Mouse (Mus musculus): Measurements from ENCODE around the gene Gabrg3.

The Gabrg3 gene

DNA sequence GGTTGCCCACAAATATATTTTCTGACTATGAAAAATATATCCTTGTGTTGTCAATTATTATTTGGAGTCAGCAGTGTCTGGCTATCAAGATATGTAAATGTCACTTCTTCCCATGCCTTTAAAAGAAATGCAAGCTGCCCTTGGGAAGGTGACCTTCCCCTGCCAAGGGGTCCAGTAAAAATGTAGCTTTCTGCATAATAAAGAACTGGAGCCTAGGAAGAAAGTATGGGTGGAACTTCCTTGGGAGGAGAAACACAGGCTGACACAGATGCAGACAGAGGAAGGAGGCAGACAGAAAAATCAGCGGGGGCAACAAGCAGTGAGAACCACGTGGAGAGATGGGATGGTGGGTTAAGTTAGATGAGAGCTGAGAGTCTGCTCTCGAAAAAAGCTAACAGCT lies 304.9 kb downstream of the Gabrg3 start:
- DNase-seq (ENCODE audit: extremely low read depth, insufficient read length, low spot score) = no peak

DNA sequence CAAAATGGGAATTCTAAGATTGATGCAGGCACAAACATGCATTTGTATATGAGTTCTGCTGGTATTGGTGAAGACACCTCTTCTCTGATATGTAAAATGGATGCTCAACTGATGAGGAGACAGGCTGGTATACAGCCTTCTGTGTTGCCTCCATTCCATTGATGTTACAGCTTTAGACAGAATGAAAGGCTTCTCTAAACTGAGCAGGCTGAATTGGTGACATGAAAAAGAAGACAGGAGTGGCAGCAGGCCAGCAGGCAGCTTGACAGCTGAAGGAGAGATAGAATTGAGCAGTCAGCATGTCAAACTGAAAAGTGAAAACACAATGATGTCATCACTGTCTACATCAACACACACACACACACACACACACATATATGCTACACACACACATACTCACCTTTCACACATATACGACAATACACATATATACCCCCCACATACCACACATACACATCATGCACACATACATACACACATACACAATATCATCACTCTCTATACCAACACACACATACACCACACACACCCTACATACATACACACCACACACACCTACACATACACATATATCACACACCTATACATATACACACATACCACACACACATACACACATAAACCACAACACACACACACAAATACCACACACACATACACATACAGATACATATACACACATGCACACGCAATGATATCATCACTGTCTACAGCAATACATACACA lies 315.4 kb downstream of the Gabrg3 start:
- no peak for DNase-seq (ENCODE audit: extremely low read depth, insufficient read length, low spot score)

DNA sequence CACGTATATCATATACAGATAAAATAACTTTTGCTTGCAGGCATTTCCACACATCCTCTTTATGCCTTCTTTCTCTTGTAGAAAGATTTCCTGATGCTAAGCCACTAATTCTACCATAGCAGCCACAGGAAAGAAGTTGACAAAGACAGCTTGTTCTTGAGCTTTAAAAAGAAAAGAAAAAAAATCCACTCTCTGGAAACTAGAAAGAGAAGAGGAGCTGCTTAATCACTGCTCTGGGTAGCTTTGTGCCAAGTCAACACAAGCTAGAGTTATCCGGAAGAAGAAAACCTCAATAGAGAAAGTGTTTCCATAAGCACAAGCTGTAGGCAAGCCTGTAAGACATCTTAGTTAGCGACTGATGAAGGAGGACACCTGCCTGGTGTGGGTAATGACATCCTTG lies 321.6 kb downstream of the Gabrg3 start:
- no peak for DNase-seq (ENCODE audit: extremely low read depth, insufficient read length, low spot score)

DNA sequence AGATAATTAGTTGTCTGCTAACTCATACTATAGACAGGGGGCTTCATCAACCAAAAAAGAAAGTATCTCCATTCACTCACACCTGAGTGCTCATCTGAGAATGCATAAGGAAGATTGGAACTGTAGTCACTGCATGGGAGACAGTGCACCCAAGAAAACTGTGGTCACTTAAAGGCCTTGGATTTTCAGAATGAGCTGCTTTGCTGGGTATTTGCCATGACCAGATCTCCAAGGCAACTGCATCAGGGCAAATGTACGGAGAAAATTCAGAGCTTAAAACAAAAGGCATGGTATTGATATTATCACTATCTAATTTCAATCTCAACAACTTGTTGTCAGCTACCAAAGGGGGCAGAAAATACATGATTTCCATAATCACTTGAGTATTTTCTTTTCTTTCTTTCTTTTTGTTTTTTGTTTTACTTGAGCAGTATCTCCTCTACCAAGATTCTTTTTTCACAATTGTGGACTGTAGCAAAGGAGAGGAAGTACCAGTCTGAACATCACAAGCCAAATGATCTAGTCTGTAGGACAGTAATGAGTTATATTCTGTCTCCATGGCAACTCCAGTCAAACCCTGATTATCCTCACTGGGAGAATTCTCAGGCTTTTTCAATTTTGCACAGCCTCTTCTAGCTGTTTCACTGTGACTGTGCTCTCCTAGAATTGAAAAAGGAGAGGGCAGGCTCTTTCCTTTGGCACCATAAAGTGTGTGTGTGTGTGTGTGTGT lies 335.9 kb downstream of the Gabrg3 start:
- no peak for DNase-seq (ENCODE audit: extremely low read depth, insufficient read length, low spot score)

DNA sequence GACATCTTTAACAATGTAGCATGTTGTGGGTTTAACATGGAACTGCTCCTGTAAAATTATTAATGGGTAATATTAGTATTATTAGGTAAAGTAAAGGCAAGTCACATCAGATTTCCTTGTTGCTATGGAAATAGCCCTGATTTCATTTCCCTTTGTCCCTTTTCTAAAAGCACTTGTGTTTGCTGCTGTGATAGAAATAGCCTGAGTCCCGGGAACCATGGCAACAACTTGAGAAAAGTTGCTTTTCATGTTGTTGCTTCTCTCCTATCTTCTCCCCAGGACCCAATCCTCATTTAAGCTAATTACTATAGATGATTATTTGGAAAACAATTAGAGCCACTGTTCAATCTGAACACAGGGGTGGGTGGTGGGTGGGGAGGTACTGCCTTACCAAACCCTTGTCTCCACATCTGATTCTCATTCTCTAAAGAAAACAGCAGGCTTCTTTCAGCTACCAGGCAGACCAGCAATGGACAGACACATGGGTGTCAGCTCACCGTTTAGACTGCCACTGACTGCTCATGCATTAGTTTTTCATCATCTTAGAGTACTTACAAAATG lies 349.0 kb downstream of the Gabrg3 start:
- DNase-seq (ENCODE audit: extremely low read depth, insufficient read length, low spot score) = no peak

DNA sequence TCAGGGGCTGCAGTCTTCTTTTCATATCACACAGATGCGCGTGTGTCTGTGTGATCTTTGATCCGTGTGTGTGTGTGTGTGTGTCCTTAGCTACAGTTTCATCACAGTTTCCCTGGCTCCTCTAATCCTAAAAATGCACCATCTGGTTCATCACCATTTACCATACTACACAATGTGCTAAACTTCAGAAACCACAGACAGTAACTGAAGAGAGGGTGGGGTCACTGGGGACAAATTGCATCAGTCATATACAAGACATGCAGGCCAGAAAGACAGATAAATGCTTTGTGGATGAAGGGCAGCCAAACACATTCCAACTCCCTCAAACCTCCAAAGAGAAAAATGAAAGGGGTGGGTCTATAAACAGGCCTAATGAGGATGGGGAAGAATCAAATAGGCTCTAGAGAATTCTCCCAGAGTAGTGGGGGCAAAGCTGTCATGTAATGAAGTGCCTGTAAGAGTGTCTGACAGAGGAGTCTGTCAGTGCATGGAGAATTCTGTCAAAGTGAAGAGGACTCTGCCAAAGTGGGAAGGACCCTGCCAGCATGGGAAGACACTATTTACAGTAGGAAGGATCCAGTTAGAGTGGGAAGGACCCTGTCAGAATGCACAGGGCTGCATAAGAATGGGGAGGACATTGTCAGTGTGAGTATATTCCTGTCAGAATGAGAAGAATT lies 386.3 kb downstream of the Gabrg3 start:
- DNase-seq (ENCODE audit: extremely low read depth, insufficient read length, low spot score) = no peak

DNA sequence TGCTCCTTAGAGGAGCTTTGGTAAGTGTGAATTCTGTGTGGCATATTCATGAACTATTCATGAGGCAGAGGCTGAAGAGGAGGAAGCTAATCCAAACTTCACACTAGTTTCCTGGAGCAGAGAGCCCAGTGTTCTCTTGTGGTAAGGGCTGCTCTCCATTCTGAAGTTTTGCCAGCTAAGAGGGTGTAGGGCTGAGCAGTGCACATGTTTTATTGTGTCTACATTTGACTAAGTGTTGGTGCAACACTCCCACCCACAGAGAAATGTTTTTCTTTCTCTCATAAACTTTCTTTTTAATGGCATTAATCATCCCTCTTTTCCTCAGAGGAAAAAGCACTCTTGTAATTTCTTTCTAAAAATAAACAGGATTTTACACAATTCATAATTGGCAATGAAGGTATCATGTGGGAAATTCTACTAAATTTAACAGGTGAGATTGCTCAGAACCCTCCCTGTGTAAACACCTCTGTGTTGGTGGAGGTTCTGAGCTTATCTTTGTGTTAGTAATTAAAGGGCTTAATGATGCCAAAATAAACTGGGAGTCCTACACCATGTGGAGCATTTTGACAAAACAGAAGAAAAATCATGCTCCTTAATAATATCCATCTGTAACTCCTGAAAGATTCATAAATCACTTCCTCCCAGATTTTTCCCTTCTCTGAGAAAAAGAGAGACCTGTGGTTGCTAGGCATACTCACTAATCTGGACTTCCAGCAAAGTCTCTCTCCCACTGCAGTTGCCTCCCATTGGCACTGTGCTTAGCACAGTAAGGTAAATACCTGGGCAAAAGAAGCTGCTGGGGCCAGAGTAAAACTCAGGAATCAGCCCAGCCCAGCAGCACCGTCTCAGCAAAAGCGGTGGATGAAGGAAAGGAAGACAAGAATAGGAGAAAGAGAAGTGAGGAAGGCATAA lies 389.0 kb downstream of the Gabrg3 start:
- no peak for DNase-seq (ENCODE audit: extremely low read depth, insufficient read length, low spot score)

DNA sequence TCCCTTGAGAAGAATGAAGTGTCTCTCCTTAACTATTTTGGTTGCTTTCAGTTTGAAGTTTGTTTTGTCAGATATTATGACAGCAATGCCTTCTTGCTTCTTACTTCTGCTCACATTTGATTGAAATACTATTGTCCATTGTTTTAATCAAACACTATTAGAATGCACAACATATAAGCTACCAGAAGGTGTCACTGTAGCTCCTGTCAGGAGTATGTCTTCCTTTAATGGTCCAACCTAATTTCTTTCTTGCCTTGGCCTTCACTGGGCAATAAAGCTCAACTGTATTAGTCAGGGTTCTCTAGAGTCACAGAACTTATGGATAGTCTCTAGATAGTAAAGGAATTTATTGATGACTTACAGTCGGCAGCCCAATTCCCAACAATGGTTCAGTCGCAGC lies 440.6 kb downstream of the Gabrg3 start:
- no peak for DNase-seq (ENCODE audit: extremely low read depth, insufficient read length, low spot score)

DNA sequence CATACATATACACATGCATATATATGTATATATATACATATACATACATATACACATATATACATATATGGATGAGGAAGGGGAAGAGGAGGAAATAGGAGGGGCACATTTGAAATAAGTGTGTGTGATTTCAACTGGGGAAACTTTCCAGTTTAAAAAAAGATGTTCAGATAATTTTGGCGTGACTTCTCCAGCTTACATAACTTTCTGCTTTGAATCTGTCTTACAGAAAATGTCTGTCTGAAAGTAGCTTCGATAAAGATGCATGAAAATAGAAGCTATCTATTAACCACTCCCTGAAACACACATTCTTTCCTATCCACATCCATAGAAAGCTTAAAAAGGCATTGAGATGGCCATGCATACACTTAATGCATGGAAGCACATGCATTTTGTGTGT lies 445.4 kb downstream of the Gabrg3 start:
- DNase-seq (ENCODE audit: extremely low read depth, insufficient read length, low spot score) = no peak

DNA sequence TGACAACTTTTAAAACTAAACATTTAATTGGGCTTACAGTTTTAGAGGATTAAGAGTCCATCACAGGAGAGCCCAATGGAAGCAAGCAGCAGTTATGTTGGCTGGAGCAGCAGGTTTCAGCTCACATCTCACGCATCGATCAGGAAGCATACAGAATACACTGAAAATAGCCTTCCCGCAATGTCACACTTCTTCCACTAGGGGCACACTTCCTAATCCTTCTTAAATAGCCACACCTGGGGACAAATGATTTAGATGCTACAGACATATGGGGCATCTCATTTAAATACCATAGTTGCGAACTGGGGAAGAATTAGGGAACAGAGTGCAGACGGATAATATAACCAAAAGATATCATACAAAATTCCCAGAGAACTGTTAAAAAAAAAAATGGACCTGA lies 449.0 kb downstream of the Gabrg3 start:
- DNase-seq (ENCODE audit: extremely low read depth, insufficient read length, low spot score) = no peak

DNA sequence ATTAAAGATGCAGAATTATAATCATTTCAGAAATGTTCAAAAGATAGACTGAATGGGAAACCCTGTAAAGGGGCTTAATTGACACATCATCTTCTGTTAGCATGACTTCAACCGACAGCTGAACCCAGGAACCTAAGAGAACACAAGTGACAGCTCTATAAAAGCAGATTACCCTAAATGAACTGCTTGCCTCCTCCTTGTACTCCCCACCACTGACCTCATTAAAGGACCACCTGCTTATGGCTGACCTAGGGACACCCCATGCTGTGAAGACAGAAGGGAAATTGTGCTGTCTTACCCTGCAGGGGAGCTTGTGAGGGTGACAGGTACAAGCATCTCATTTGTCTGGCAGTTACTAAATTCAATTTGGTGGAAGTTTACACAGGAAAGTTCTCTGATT lies 467.5 kb downstream of the Gabrg3 start:
- no peak for DNase-seq (ENCODE audit: extremely low read depth, insufficient read length, low spot score)

DNA sequence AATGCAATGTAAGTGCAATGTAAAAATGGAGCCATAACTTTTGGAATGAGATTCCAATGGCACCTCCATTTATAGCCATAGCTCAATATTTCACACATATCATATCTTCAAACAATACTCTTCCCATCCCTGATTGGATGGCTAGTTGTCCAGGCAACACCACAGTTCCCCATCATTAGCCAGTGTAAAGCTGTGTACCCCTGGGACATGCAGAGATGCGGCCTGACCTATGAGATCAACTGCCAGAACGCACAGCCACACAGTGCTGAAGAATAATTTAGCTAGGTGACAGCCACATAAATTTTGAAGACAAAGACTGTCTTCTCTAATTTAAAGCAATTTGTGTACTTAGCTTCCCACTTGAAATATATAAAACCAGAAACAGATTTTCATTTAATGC lies 472.1 kb downstream of the Gabrg3 start:
- no peak for DNase-seq (ENCODE audit: extremely low read depth, insufficient read length, low spot score)

DNA sequence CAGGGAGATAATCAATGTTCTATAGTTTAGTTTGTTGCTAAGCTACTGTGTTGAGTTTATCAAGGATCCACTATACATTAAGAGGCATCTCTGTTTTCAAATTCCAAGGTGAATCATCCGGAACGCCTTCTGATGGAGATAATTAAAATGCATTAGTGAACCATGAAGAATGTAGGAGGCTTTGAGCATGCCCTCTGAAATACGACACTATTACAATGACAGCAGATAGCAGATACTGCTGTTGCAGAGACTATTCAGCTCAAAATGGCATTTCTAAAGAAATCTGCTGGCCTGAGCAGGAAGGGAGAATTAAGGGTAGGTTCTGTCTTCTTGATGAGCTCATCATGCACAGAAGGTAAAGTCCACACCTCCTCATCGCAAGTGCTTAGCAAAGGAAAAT lies 487.2 kb downstream of the Gabrg3 start:
- DNase-seq (ENCODE audit: extremely low read depth, insufficient read length, low spot score) = no peak

DNA sequence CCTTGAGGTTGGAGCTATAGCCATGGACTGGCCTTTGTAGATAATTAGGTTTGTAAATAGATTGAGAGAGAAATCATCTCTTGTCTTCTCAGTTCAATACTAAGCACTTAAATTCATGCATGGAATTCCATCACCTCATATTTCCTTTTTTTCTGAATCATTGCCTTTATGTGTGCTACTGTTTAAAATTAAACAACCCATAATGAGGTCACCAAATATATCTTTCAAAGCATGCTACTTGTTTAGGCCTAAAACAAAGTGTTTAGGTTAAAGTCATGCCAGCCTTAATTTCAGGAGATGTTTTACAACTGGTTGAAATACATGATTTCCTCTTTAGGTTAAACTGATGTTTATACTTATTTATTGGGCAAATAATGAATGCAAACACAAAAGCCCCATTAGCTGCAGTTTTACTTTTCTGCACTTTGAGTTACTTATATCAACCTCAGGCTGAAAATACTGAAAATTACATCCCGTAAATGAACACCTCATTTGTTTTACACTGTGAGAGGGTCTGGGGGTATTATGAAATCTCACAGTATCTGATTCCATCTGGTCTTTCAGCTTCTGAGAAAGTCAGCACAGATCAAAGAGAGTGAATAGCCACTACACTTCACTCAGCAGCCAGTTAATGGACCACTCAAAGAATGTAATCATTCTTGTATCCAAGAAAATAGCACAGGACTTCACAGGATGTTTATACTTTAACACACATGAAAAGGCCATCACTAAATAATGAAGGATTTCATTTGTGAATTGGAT lies 519.5 kb downstream of the Gabrg3 start:
- DNase-seq (ENCODE audit: extremely low read depth, insufficient read length, low spot score) = no peak

DNA sequence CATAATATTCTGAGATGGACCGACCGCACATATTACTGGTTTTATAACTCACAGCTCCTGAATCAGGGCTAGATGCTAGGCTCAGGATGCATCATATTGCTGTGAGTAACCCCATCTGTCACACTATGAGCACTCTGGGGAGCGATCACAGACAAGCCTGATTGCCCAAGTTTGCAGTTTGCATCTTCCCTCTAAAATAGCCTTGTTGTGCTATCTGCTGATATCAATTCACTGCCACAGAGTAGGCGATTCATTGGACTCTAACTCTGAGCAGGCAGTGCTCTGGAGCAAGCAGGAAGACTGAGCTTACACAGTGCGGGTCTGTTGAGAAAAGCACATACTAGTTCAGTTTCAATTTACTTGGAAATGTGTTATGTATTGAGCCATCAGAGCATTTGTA lies 543.4 kb downstream of the Gabrg3 start:
- DNase-seq (ENCODE audit: extremely low read depth, insufficient read length, low spot score) = no peak

DNA sequence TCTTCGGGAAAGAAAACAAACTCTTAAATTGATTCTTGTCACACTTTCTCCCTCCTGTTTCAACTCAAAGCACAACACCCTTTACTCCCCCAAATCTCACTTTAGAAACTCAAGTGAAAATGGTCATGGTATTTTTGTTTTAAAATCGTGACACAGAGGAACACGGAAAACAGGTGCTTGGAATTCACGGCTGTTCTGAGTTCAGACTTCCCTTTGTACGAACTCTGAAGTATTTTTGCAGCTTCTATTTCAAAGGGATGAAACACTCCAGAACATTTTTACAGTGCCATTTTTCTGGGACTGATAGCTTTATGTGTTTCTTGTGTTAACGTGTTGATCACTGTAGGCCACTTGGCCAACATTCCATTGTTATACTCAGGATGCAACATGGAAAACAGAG lies 561.5 kb downstream of the Gabrg3 start:
- DNase-seq (ENCODE audit: extremely low read depth, insufficient read length, low spot score) = no peak

DNA sequence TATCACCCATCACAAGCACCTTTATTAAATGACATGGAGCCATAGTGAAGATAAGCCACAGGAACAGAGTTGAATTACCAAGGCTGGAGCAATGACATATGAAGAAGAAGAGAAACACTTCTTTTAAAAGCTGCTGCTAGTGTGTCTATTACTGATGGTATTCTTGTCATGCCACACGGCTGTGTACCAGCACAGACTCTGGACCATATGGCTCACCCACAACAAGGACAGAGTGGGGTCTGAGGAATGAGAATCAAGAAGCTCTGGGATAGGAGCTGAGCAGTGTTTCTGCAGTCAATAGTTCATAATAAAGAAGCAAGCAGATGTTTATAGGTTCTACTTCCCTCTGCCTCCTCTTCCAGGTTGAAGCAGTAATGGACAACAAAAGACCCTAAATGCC lies 585.1 kb downstream of the Gabrg3 start:
- no peak for DNase-seq (ENCODE audit: extremely low read depth, insufficient read length, low spot score)

DNA sequence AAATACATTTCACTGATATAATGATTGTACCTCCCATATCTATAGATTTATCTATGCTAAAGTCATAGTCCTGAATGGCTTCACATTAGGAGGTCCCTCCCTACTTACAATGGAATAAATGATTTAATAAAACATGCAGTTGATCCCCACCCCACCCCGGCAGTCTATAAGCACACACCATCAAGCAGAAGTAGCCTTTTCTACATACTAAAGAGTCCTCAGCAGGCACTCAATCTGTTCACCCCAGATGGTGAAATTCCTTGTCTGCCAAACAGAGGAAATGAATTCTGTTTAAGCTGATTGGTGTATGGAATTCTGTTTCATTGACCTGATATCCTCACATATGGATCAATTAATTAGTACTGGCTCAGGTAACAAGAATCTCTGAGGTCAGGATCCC lies 607.9 kb downstream of the Gabrg3 start:
- DNase-seq (ENCODE audit: extremely low read depth, insufficient read length, low spot score) = no peak

DNA sequence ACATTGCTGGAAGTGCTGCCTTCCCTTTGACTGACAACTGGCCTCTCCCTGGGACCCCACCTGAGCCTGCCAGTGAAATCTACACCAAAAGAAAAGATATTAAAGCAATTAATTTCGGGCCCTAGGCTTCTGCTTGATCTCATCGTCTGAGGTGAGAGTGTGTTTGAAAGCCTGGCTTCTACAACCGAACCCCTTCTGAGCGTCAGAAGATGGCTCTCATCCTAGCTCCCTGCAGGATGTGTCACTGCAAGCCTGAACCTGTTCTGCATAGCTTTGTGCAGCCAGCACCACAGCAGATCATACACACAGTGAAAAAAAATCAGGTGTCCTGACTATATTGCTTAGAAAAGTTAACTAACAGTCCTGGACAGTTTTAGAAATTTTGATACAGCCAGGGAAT lies 618.8 kb downstream of the Gabrg3 start:
- no peak for DNase-seq (ENCODE audit: extremely low read depth, insufficient read length, low spot score)

DNA sequence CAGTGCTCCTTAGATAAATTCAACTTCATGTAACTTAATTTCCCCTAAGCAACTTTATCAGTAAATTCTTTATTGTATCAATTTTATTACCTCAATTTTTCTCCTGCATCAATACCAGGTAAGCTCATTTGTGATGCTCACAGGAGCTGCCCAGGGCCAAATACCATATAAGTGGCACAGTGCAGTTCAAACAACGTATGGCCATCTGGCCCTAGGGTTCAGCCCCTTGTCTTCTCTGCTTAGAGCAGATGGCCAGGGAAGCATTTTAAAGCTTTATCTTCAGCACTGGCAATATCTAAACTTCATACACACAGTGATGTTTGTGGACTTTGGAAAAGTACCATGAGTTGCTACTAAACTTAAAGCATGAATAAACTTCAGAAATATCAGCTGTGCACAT lies 619.2 kb downstream of the Gabrg3 start:
- DNase-seq (ENCODE audit: extremely low read depth, insufficient read length, low spot score) = no peak
